Mouse (Mus musculus) G1E (cell line): Measurements from ENCODE around the gene Rpl26. TPM values are rescaled to one million over a fixed set of nuclear protein-coding genes. Genes with fewer than 3 reads are reported as not detected.

Source experiments
- ATAC-seq: 2 replicates; pipeline ENCODE4 v1.8.0; 2016; ENCODE audit warnings: mild to moderate bottlenecking; ENCODE audit not compliant: insufficient number of reproducible peaks, poor library complexity, low FRiP score, severe bottlenecking; ENCODE audit errors: extremely low read depth
- DNase-seq: peaks from one replicate; pipeline ENCODE4 v3.0.0; 2012; ENCODE audit warnings: low spot score
- H3K27me3 ChIP-seq: 2 replicates; pipeline ENCODE4 v1.6.1; 2012; ENCODE audit warnings: mild to moderate bottlenecking, low read length, inconsistent platforms; ENCODE audit not compliant: insufficient read depth
- H3K36me3 ChIP-seq: replicated peaks from 2 replicates; pipeline ENCODE3; 2012; ENCODE audit warnings: mild to moderate bottlenecking, inconsistent platforms
- H3K4me1 ChIP-seq: 2 replicates; pipeline ENCODE4 v1.6.1; 2012; ENCODE audit warnings: low read depth, low read length, inconsistent platforms, mixed read lengths; ENCODE audit not compliant: insufficient read depth
- H3K4me3 ChIP-seq: 2 replicates; pipeline ENCODE4 v1.5.1; 2012; ENCODE audit warnings: low read depth, mild to moderate bottlenecking, inconsistent platforms, low read length, moderate library complexity, mixed read lengths
- H3K9me3 ChIP-seq: replicated peaks from 2 replicates; pipeline ENCODE4 v1.6.1; 2012; ENCODE audit warnings: inconsistent platforms
- CTCF ChIP-seq: IDR thresholded peaks from 2 replicates; pipeline ENCODE4 v1.5.1; 2012; ENCODE audit warnings: low read depth, low read length, inconsistent platforms, mixed read lengths
- GATA1 ChIP-seq: IDR thresholded peaks from 2 replicates; pipeline ENCODE4 v1.6.1; 2012; ENCODE audit warnings: borderline replicate concordance, low read length, inconsistent platforms, mixed read lengths
- GATA2 ChIP-seq: IDR thresholded peaks from 2 replicates; pipeline ENCODE4 v1.6.1; 2012; ENCODE audit warnings: low read depth, low read length, inconsistent platforms, borderline replicate concordance
- POLR2AphosphoS5 ChIP-seq: IDR thresholded peaks from 2 replicates; pipeline ENCODE4 v1.6.1; 2012; ENCODE audit warnings: low read depth, low read length, inconsistent platforms; ENCODE audit not compliant: insufficient replicate concordance
- TAL1 ChIP-seq: conservative IDR thresholded peaks from 2 replicates; pipeline ENCODE4 v1.6.1; 2012; ENCODE audit warnings: low read depth, low read length, inconsistent platforms, mixed read lengths
- polyA plus RNA-seq: library from polyadenylated mRNA; stranded (reverse); fragments of >175 nt; gene quantifications from 2 replicates; pipeline ENCODE4 v1.2.3, GENCODE M21; 2012
- total RNA-seq, 2 experiments: library from RNA; stranded (forward) in 1 of 2; stranded (reverse) in 1 of 2; fragments of 200-1000 nt in 1 of 2; fragments of >200 nt in 1 of 2; fragmentation: Nextera tagmentation in 1 of 2; gene quantifications; 2 replicates each; pipeline ENCODE4 v1.2.3; 2014 to 2017

Gene Rpl26
- total and polyA plus RNA-seq, 3 experiments: 273 to 4,820 (median 1,719) TPM

- Histone ChIP-seq H3K4me3 (no peak overlapping the region), H3K36me3 (no peaks in the 10 kb centered on the region), H3K4me1 (peaks cover 30% of the 10 kb centered on the region), H3K9me3 (no peaks in the 10 kb centered on the region), H3K27me3 (peaks cover 37% of the 10 kb centered on the region)
- TF ChIP-seq TAL1 (no peak), POLR2AphosphoS5 (no peak), GATA2 (no peak), CTCF (no peak), GATA1 (no peak)
- DNase-seq: no peak
- no peak for ATAC-seq
Observed at GRCm38 (mm10) chr11:68888653-68889052, 12.7 kb upstream of the Rpl26 start.

- DNase-seq: no peak
- Histone ChIP-seq H3K4me1 (peaks cover 22% of the 10 kb centered on the region), H3K36me3 (no peaks in the 10 kb centered on the region), H3K9me3 (no peaks in the 10 kb centered on the region), H3K27me3 (peaks cover 37% of the 10 kb centered on the region), H3K4me3 (no peak overlapping the region)
- TF ChIP-seq TAL1 (no peak), GATA1 (no peak), POLR2AphosphoS5 (no peak), CTCF (no peak), GATA2 (no peak)
- no peak for ATAC-seq
Observed at GRCm38 (mm10) chr11:68890625-68891024, 10.8 kb upstream of the Rpl26 start.

- peaks cover 37% of the 10 kb centered on the region for H3K27me3 ChIP-seq
- H3K36me3 ChIP-seq: no peaks in the 10 kb centered on the region
- ATAC-seq (no peak), DNase-seq (no peak)
- H3K9me3 ChIP-seq: no peaks in the 10 kb centered on the region
- no peak overlapping the region for H3K4me3 ChIP-seq
- peaks cover 26% of the 10 kb centered on the region for H3K4me1 ChIP-seq
- TF ChIP-seq POLR2AphosphoS5: no peak
- no peak for TF ChIP-seq CTCF
- no peak for TF ChIP-seq TAL1
- TF ChIP-seq GATA1: no peak
- TF ChIP-seq GATA2: no peak
Observed at GRCm38 (mm10) chr11:68891823-68892222, 9.6 kb upstream of the Rpl26 start.

- DNase-seq: no peak
- TF ChIP-seq POLR2AphosphoS5 (no peak), GATA1 (no peak), GATA2 (no peak), CTCF (no peak), TAL1 (no peak)
- no peak for ATAC-seq
- Histone ChIP-seq H3K36me3 (no peaks in the 10 kb centered on the region), H3K27me3 (peaks cover 37% of the 10 kb centered on the region), H3K9me3 (no peaks in the 10 kb centered on the region), H3K4me3 (no peak overlapping the region), H3K4me1 (peaks cover 30% of the 10 kb centered on the region)
Observed at GRCm38 (mm10) chr11:68892233-68892832, 9.1 kb upstream of the Rpl26 start.

- DNase-seq: no peak
- no peak for TF ChIP-seq POLR2AphosphoS5
- TF ChIP-seq CTCF: no peak
- TF ChIP-seq TAL1: no peak
- no peak for TF ChIP-seq GATA2
- TF ChIP-seq GATA1: no peak
- H3K27me3 ChIP-seq: peaks cover 26% of the 10 kb centered on the region
- no peak overlapping the region for H3K4me3 ChIP-seq
- peaks cover 33% of the 10 kb centered on the region for H3K4me1 ChIP-seq
- H3K36me3 ChIP-seq: no peaks in the 10 kb centered on the region
- ATAC-seq: no peak
- H3K9me3 ChIP-seq: no peaks in the 10 kb centered on the region
Observed at GRCm38 (mm10) chr11:68893911-68894464, 7.4 kb upstream of the Rpl26 start.

GRCm38 (mm10) chr11:68896247-68896646, 5.1 kb upstream of the Rpl26 start:
- Histone ChIP-seq H3K4me1 (peaks cover 39% of the 10 kb centered on the region), H3K9me3 (no peaks in the 10 kb centered on the region)
- DNase-seq: no peak

More at GRCm38 (mm10) chr11:68896247-68896646, 5.1 kb upstream of the Rpl26 start:
- Histone ChIP-seq H3K36me3 (no peaks in the 10 kb centered on the region), H3K4me3 (no peak overlapping the region), H3K27me3 (peaks cover 26% of the 10 kb centered on the region)
- no peak for ATAC-seq
- TF ChIP-seq GATA2 (no peak), CTCF (no peak), GATA1 (no peak), POLR2AphosphoS5 (no peak), TAL1 (no peak)
